Mouse (Mus musculus) forebrain, postnatal 0 days (tissue): ENCODE measurements around the gene Fer1l5. TPM values are rescaled to one million over a fixed set of nuclear protein-coding genes. Genes with fewer than 3 reads are reported as not detected.

Experiments
- ATAC-seq: fragments of 200-750 bp; cut with Nextera tagmentation; 2 replicates; pipeline ENCODE4 v1.8.0; 2017; ENCODE audit warnings: mild to moderate bottlenecking, moderate library complexity
- DNase-seq: peaks from one replicate; pipeline ENCODE4 v3.0.0-alpha.2; 2015
- H3K27ac ChIP-seq: fragments of 300-500 bp; sonication (generic); 2 replicates; pipeline ENCODE4 v1.5.1; 2014; ENCODE audit warnings: low read depth, mild to moderate bottlenecking, antibody characterized with exemption, low read length, moderate library complexity, mixed read lengths
- H3K27me3 ChIP-seq: fragments of 300-500 bp; sonication (generic); 2 replicates; pipeline ENCODE4 v1.6.1; 2014; ENCODE audit warnings: mild to moderate bottlenecking, low read length, mixed read lengths; ENCODE audit not compliant: insufficient read depth
- H3K36me3 ChIP-seq: fragments of 300-500 bp; sonication (generic); 2 replicates; pipeline ENCODE4 v1.6.1; 2014; ENCODE audit warnings: mild to moderate bottlenecking, moderate library complexity; ENCODE audit not compliant: insufficient read depth
- H3K4me1 ChIP-seq: fragments of 300-500 bp; sonication (generic); 2 replicates; pipeline ENCODE4 v1.6.1; 2014; ENCODE audit warnings: antibody characterized with exemption; ENCODE audit not compliant: insufficient read depth
- H3K4me2 ChIP-seq: fragments of 300-500 bp; sonication (generic); 2 replicates; pipeline ENCODE4 v1.6.1; 2014; ENCODE audit warnings: low read depth, mild to moderate bottlenecking, moderate library complexity
- H3K4me3 ChIP-seq: fragments of 300-500 bp; sonication (generic); 2 replicates; pipeline ENCODE4 v1.5.1; 2014; ENCODE audit warnings: low read depth, low read length, mixed read lengths
- H3K9ac ChIP-seq: fragments of 300-500 bp; sonication (generic); 2 replicates; pipeline ENCODE4 v1.6.1; 2014; ENCODE audit warnings: mild to moderate bottlenecking
- H3K9me3 ChIP-seq: fragments of 300-500 bp; sonication (generic); 2 replicates; pipeline ENCODE4 v1.6.1; 2016; ENCODE audit warnings: low read length
- CTCF ChIP-seq: sonication (generic); IDR thresholded peaks from 2 replicates; pipeline ENCODE4 v1.5.1; 2016; ENCODE audit warnings: antibody characterized with exemption, control low read depth, low read depth
- WGBS: fragments of 180-500 bp; shearing (Covaris S2); extraction: QIAGEN DNeasy Blood & Tissue Kit; methylation state at CpG from one replicate; pipeline ENCODE4 v1.1.7; 2014; 5-methylcytosine and 5-hydroxymethylcytosine counted together
- polyA plus RNA-seq: library from polyadenylated mRNA; unstranded; fragments of >200 nt; fragmentation: Nextera tagmentation; extraction: Ambion mirVana; gene quantifications from 2 replicates; pipeline ENCODE4 v1.2.1, GENCODE M21; 2015
- total RNA-seq: library from RNA; depleted of rRNA; stranded (reverse); fragments of >200 nt; gene quantifications from 2 replicates; pipeline ENCODE4 v1.2.3, GENCODE M21; 2014

Fer1l5 gene
- total and polyA plus RNA-seq, 2 experiments from 2014 or later: 1.2 TPM; not detected in 1

DNA sequence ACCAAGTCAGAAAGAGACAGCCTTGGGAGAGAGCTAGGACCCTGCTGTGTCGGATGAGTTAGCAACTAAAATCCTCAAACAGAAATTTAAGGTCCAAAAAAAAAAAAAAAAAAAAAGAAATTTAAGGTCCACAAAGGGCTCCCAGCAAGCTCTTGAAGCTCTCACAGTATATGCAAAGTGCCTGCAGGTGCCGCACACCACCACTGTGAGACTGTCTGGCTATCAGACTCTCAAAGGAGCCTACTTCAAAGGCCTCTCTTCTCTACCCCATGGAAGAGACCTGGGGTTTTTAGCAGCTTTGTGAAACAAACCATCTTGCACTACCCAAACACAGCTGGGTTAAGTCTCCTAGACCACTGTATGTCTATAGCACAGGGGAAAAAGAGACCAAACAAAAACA is 57.4 kb downstream of the Fer1l5 start:
- H3K9ac ChIP-seq: no peak overlapping the region
- no peak overlapping the region for H3K27ac ChIP-seq
- H3K9me3 ChIP-seq: no peaks in the 10 kb centered on the region
- no peaks in the 10 kb centered on the region for H3K27me3 ChIP-seq
- no peak for DNase-seq
- ATAC-seq: no peak
- no peaks in the 10 kb centered on the region for H3K4me1 ChIP-seq
- no peak overlapping the region for H3K4me2 ChIP-seq
- H3K4me3 ChIP-seq: no peak overlapping the region
- H3K36me3 ChIP-seq: peaks cover 77% of the 10 kb centered on the region
- no peak for TF ChIP-seq CTCF
- WGBS: 89% methylated on average over 2 of the region's 2 CpGs

DNA sequence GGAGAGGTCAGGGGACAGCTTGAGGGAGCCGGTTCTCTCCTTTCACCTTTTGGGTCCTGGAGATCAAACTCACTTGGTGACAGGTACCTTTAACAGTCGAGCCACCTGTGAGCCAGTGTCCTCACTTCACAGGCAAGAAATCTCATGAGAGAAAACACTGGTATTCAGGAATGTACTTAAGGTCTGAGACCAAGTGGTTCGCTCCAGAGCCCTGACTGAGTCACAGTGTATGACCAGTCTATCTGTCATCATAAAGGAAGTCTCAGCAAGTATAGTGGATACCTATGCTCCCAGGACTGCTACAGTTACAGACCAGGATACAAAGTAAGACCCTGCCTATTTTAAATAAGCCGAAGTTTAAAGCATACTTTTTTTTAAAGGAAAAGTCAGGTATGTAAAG is 60.9 kb downstream of the Fer1l5 start:
- ATAC-seq (no peak), DNase-seq (no peak)
- WGBS: 90% methylated on average over 4 of the region's 4 CpGs
- Histone ChIP-seq H3K4me2 (no peak overlapping the region), H3K4me1 (no peaks in the 10 kb centered on the region), H3K27me3 (no peaks in the 10 kb centered on the region), H3K4me3 (no peak overlapping the region), H3K27ac (no peak overlapping the region), H3K9me3 (no peaks in the 10 kb centered on the region), H3K36me3 (peaks cover 74% of the 10 kb centered on the region), H3K9ac (no peak overlapping the region)
- no peak for TF ChIP-seq CTCF

DNA sequence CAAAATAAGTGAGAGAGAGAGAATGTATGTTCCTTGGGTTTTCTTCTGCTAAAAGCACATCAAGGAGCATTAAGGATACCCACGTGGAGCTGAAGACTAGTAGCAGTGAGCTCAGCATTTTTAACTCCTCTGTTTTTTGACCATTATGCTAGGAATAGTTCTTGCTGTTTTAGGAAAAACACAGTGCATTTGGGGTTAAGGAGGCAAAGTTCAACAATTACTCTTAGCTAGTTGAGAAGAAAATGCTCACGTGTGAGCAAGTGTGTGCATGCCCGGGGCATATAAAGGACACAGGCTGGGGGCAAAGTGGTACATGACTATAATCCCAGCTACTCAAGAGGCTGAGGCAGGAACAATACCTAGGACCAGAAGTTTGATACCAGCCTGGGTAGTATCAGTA is 61.5 kb downstream of the Fer1l5 start:
- 92% methylated on average over 3 of the region's 3 CpGs for WGBS
- no peak overlapping the region for H3K9ac ChIP-seq
- H3K36me3 ChIP-seq: peaks cover 74% of the 10 kb centered on the region
- no peak for TF ChIP-seq CTCF
- no peaks in the 10 kb centered on the region for H3K27me3 ChIP-seq
- no peaks in the 10 kb centered on the region for H3K4me1 ChIP-seq
- no peak for DNase-seq
- no peaks in the 10 kb centered on the region for H3K9me3 ChIP-seq
- no peak overlapping the region for H3K27ac ChIP-seq
- no peak for ATAC-seq
- H3K4me2 ChIP-seq: no peak overlapping the region
- H3K4me3 ChIP-seq: no peak overlapping the region

DNA sequence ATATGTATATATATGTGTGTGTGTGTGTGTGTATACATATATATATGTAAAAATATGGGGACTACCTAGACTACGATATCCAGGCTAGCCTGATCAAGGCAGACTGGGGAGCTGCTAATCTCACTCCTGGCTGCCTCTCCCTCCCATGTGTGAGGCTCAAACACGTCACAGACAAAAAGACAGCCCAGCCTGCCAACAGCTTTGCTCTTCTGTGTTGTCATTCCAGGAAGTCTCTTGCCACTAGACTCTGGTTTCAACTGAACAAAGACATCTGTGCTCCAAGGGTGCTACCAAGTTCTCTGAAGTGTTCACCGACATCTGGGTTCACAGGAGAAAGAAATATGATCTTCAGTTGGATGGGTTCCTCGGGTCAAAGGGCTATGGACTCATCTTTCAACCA is 63.0 kb downstream of the Fer1l5 start:
- H3K4me1 ChIP-seq: no peaks in the 10 kb centered on the region
- no peak overlapping the region for H3K4me3 ChIP-seq
- H3K9ac ChIP-seq: no peak overlapping the region
- no peak overlapping the region for H3K4me2 ChIP-seq
- no peaks in the 10 kb centered on the region for H3K27me3 ChIP-seq
- DNase-seq (no peak), ATAC-seq (no peak)
- 80% methylated on average over 4 of the region's 4 CpGs for WGBS
- no peaks in the 10 kb centered on the region for H3K9me3 ChIP-seq
- H3K36me3 ChIP-seq: peaks cover 77% of the 10 kb centered on the region
- H3K27ac ChIP-seq: no peak overlapping the region
- no peak for TF ChIP-seq CTCF

DNA sequence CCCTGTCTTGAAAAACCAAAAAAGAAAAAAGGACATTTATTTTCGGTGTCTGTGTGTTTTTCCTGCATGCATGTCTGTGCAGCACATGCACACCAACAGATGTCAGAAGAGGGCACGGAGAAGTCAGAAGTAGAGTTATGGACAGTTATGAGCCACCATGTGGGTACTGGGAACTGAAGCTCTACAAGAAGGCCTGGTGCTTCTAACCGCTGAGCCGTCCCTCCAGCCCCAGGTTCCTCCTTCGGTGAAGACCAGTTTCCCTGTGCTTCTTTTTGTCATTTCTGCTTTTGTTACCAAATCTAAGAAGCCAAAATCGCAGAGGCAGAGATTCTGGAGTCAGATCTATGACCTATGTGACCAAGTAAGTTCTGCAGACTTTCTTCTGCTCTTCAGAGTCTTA is 64.4 kb downstream of the Fer1l5 start:
- Histone ChIP-seq H3K36me3 (peaks cover 65% of the 10 kb centered on the region), H3K9me3 (no peaks in the 10 kb centered on the region), H3K4me1 (no peaks in the 10 kb centered on the region), H3K9ac (no peak overlapping the region), H3K4me2 (no peak overlapping the region), H3K4me3 (no peak overlapping the region), H3K27ac (no peak overlapping the region), H3K27me3 (no peaks in the 10 kb centered on the region)
- ATAC-seq: no peak
- 95% methylated on average over 6 of the region's 6 CpGs for WGBS
- DNase-seq: no peak
- TF ChIP-seq CTCF: no peak

DNA sequence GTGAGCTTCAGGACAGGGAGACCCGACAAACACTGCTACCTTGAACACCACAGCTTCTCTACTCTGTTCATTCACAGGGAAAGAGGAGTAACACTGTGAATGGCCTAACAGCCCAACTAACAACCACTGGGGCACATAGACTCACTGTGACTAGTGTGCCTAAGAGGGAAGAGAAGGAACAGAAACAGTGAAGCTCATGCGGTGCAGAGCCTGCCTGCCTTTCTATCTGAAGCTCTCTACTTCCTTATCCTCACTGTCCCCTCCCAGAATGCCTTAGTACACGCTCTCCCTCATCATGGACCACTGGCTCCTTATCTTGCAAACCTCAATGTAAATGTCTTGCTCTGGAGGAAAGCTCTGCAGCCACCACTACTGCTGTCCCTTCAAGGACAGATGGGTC is 65.1 kb downstream of the Fer1l5 start:
- Histone ChIP-seq H3K4me1 (no peaks in the 10 kb centered on the region), H3K27me3 (no peaks in the 10 kb centered on the region), H3K4me2 (no peak overlapping the region), H3K4me3 (no peak overlapping the region), H3K36me3 (peaks cover 58% of the 10 kb centered on the region), H3K27ac (no peak overlapping the region), H3K9ac (no peak overlapping the region), H3K9me3 (no peaks in the 10 kb centered on the region)
- TF ChIP-seq CTCF: no peak
- ATAC-seq (no peak), DNase-seq (no peak)
- WGBS: 93% methylated on average over 3 of the region's 3 CpGs

DNA sequence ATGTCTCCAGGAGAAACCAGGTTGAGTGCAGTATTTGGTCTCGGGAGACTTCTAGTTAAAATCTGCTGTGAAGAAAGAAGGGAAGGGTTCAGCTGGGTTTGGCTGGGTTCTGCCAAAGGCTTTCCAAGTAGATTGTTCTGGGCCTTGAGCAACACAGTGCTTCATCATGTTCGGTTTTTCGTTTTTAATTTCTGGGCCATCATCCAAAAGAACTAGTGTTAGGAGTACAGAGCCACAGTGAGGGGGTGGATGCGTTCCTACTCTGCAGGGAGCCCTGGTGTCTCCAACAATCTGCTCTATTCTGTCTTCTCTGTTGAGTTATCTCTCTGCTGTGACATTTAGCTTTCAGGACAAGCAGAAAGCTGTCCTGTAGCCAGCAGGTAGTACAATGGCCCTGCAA is 69.0 kb downstream of the Fer1l5 start:
- H3K4me3 ChIP-seq: no peak overlapping the region
- no peak overlapping the region for H3K27ac ChIP-seq
- 0 out of 2 replicates have a peak, but pooled peaks cover 3% of the 10 kb centered on the region for H3K4me1 ChIP-seq
- H3K9me3 ChIP-seq: no peaks in the 10 kb centered on the region
- DNase-seq (no peak), ATAC-seq (no peak)
- no peak overlapping the region for H3K4me2 ChIP-seq
- H3K27me3 ChIP-seq: no peaks in the 10 kb centered on the region
- no peak overlapping the region for H3K9ac ChIP-seq
- no peak for TF ChIP-seq CTCF
- H3K36me3 ChIP-seq: peaks cover 41% of the 10 kb centered on the region
- WGBS: 60% methylated on average over 4 of the region's 4 CpGs
